ENCODE assay signal across 31 mouse cellular contexts in the genomic region with DNA sequence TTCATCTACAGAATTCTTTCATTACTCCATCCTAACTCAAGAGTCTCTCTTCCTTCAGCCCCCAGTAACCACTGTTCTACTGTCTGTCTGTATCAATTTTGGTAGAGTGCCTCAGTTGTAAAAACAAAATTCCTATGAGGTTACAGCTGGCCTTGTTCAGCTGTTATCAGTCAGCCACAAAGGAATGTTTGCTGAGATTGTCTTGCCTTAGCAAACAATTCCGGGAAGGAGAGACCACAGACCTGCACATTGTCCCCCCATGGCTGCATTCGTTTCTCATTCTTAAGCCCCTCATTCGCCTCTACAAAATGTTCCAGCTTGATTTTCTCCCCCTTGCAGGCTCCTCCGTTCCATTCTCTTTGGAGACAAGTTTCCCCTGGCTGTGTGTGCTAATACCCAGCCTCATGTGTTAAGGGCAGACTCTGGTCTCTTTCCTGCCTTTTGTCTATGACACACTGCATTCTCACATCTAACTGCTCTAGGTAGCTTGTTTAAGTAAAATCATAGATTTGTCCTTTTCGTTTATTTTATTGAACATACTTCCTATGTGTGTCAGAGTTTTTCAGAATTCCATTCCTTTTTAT.
DNase-seq lines count a peak whose midpoint lies in the region; ATAC-seq and TF ChIP-seq lines count a peak whose summit lies in the region.
"Had no signal": no experiment of that assay in that cellular context is flagged by ENCODE, and none has a peak within 500 bp of the region (broad histone marks: within the 10 kb centered on the region; RNA-seq: fewer than 3 reads in every experiment).

No protein-coding gene starts in this region.

- peaks cover 13% of the 10 kb centered on the region for H3K4me1 ChIP-seq in heart, embryonic 12.5 days (replicated peaks)
- no peaks in the 10 kb centered on the region for H3K4me1 ChIP-seq in heart, adult 2 months (ENCODE audit: control insufficient read depth, insufficient read depth, low read length)
- peaks cover 4% of the 10 kb centered on the region; the same call in 1 of the 2 replicates for H3K4me1 ChIP-seq in embryonic fibroblast, embryonic 13.5 days (ENCODE audit: control insufficient read depth, insufficient read depth, low read length)
- H3K4me1 ChIP-seq: forebrain, embryonic 15.5 days; hindbrain, embryonic 10.5 days; midbrain, embryonic 12.5 days; neural tube, embryonic 13.5 days had no signal

- 39% methylated on average over 5 of the region's 5 CpGs for WGBS in heart, embryonic 12.5 days
- WGBS in heart, adult 2 months: 47% methylated on average over 5 of the region's 5 CpGs

- intact Hi-C loops in heart, adult 2 months (cut with DNase I): no loop called here

- peak overlapping the region; percentile 50 for H3K27ac ChIP-seq in heart, embryonic 12.5 days (ENCODE audit: poor library complexity, severe bottlenecking)
- no peak overlapping the region for H3K27ac ChIP-seq in heart, adult 2 months
- H3K27ac ChIP-seq in embryonic fibroblast, embryonic 13.5 days (ENCODE audit: insufficient read depth, low read length): peak overlapping the region; percentile 62; the same call in 1 of the 2 replicates
- H3K27ac ChIP-seq: forebrain, embryonic 15.5 days; hindbrain, embryonic 10.5 days; kidney, embryonic 15.5 days; layer of hippocampus, adult 2 months; liver, embryonic 12.5 days; midbrain, embryonic 12.5 days; neural tube, embryonic 13.5 days; stomach, postnatal 0 days had no signal

- no peak for TF ChIP-seq CTCF in heart, adult 2 months (IDR thresholded peaks at IDR 0.05)
- TF ChIP-seq CTCF in embryonic fibroblast, embryonic 13.5 days (IDR thresholded peaks at IDR 0.05; ENCODE audit: borderline replicate concordance, insufficient read depth, low read length): no peak

- no peaks in the 10 kb centered on the region for H3K27me3 ChIP-seq in heart, embryonic 12.5 days (replicated peaks)
- no peaks in the 10 kb centered on the region for H3K27me3 ChIP-seq in heart, adult 2 months (ENCODE audit: control insufficient read depth, insufficient read depth, low read length)
- H3K27me3 ChIP-seq: forebrain, embryonic 15.5 days; kidney, embryonic 15.5 days; liver, embryonic 12.5 days; megakaryocyte, embryonic 14.5 days; midbrain, embryonic 12.5 days; neural tube, embryonic 13.5 days had no signal

- ATAC-seq in heart, embryonic 12.5 days (ENCODE audit: insufficient number of reproducible peaks, low FRiP score): no peak
- ATAC-seq: forebrain, embryonic 15.5 days; hindbrain, embryonic 16.5 days; liver, embryonic 12.5 days; liver, postnatal 0 days; lung, postnatal 0 days had no signal

- TF ChIP-seq EP300 in heart, adult 2 months (IDR thresholded peaks at IDR 0.05; ENCODE audit: insufficient read depth, low read depth, low read length): no peak

- H3K4me3 ChIP-seq in heart, embryonic 12.5 days: no peak overlapping the region
- H3K4me3 ChIP-seq in heart, adult 2 months: no peak overlapping the region
- H3K4me3 ChIP-seq in embryonic fibroblast, embryonic 13.5 days (ENCODE audit: insufficient read depth, low read length): no peak overlapping the region
- H3K4me3 ChIP-seq: forebrain, embryonic 15.5 days; hindbrain, embryonic 10.5 days; kidney, embryonic 15.5 days; layer of hippocampus, adult 2 months; liver, embryonic 12.5 days; megakaryocyte, embryonic 14.5 days; midbrain, embryonic 12.5 days; neural tube, embryonic 13.5 days had no signal

- no peaks in the 10 kb centered on the region for H3K9me3 ChIP-seq in heart, embryonic 12.5 days (replicated peaks)
- H3K9me3 ChIP-seq: forebrain, embryonic 15.5 days; G1E; kidney, embryonic 15.5 days; liver, embryonic 12.5 days; megakaryocyte, embryonic 14.5 days; midbrain, embryonic 12.5 days; neural tube, embryonic 13.5 days had no signal

- peaks cover 11% of the 10 kb centered on the region; the same call in 1 of the 2 replicates for H3K36me3 ChIP-seq in heart, embryonic 12.5 days
- no peaks in the 10 kb centered on the region; the same call in 1 of the 2 replicates for H3K36me3 ChIP-seq in heart, adult 2 months (ENCODE audit: control insufficient read depth, insufficient read depth, low read length)
- H3K36me3 ChIP-seq: forebrain, embryonic 15.5 days; midbrain, embryonic 12.5 days had no signal

- no peak for TF ChIP-seq POLR2A in heart, adult 2 months (IDR thresholded peaks at IDR 0.05; ENCODE audit: insufficient read depth, low read depth, low read length)
- no peak for TF ChIP-seq POLR2A in embryonic fibroblast, embryonic 13.5 days (IDR thresholded peaks at IDR 0.05; ENCODE audit: low read depth, low read length)

- no peak overlapping the region for H3K9ac ChIP-seq in heart, embryonic 12.5 days
- no peak overlapping the region for H3K9ac ChIP-seq in heart, adult 2 months (ENCODE audit: low read depth, low read length)
- H3K9ac ChIP-seq: forebrain, embryonic 15.5 days; kidney, embryonic 15.5 days; liver, embryonic 12.5 days; liver, postnatal 0 days; midbrain, embryonic 12.5 days; neural tube, embryonic 13.5 days had no signal

- no peak for DNase-seq in heart, adult 2 months
- peak; percentile 12 for DNase-seq in retina, embryonic 14.5 days (ENCODE audit: low spot score)
- DNase-seq in retina, postnatal 1 day: no peak
- DNase-seq in kidney, postnatal 14 days: no peak
- DNase-seq in thymus, adult 18-20 months: no peak
- DNase-seq: adrenal gland, postnatal 14 days; cerebellum, adult 11 months; cerebellum, adult 9-10 months; cerebellum, postnatal 36 days; kidney, adult 18-20 months; kidney, postnatal 36 days; liver, postnatal 0 days; lung, postnatal 4 days; right cerebral cortex, adult 18-20 months; right cerebral cortex, postnatal 4 days; thymus, adult 2 months; thymus, postnatal 36 days had no signal

- H3K4me2 ChIP-seq in heart, embryonic 12.5 days: peak overlapping the region; percentile 8; the same call in 1 of the 2 replicates
- H3K4me2 ChIP-seq: forebrain, embryonic 15.5 days; kidney, embryonic 15.5 days; liver, embryonic 12.5 days; midbrain, embryonic 12.5 days; neural tube, embryonic 13.5 days had no signal

- no peaks in the 10 kb centered on the region for H3K79me2 ChIP-seq in heart, adult 2 months (replicated peaks; ENCODE audit: control insufficient read depth, insufficient read depth, low read length)
